Mouse (Mus musculus): ENCODE measurements at regions not wholly inside any gene's neighbourhood (a gene's known extent, or its start where the extent isn't known, plus 50 kb on each side); places are given as distances from the start of the nearest gene placed in this dataset.

GRCm38 (mm10) chr10:118781811-118782232 is 88.2 kb downstream of the Dyrk2 start:
- DNase-seq (ENCODE audit: low read depth, low spot score): no peak
- Histone ChIP-seq H3K27ac (ENCODE audit: insufficient read depth, low read depth, low read length, poor library complexity, severe bottlenecking) (no peak overlapping the region), H3K36me3 (ENCODE audit: control insufficient read depth, insufficient read depth, low read length, poor library complexity, severe bottlenecking) (no peaks in the 10 kb centered on the region), H3K4me1 (ENCODE audit: control insufficient read depth in 2 of 2, insufficient read depth in 2 of 2, low read length in 2 of 2, poor library complexity in 1 of 2) (no peaks in the 10 kb centered on the region), H3K4me3 (ENCODE audit: insufficient read depth in 1 of 2, low read depth in 1 of 2, low read length in 2 of 2, poor library complexity in 1 of 2, severe bottlenecking in 1 of 2) (no peak overlapping the region), H3K9me3 (ENCODE audit: control insufficient read depth, insufficient read depth, low read depth, low read length) (no peaks in the 10 kb centered on the region), H3K9ac (ENCODE audit: insufficient read depth, low read depth, low read length, poor library complexity, severe bottlenecking) (no peak overlapping the region)
- TF ChIP-seq CHD2 (IDR thresholded peaks at IDR 0.05; ENCODE audit: low read depth, low read length): no peak
- no peak for TF ChIP-seq HCFC1 (IDR thresholded peaks at IDR 0.05; ENCODE audit: borderline replicate concordance, insufficient read depth, low read length)
- TF ChIP-seq ZC3H11A (IDR thresholded peaks at IDR 0.05; ENCODE audit: borderline replicate concordance, low read depth, low read length): no peak
- no peak for TF ChIP-seq ZNF384 (IDR thresholded peaks at IDR 0.05; ENCODE audit: low read depth, low read length)
- TF ChIP-seq MAFK (IDR thresholded peaks at IDR 0.05; ENCODE audit: insufficient read depth, low read depth, low read length): no peak
- in situ Hi-C loops (cut with MboI; ENCODE audit: low sequenced_read_pairs in 2 of 2, unreplicated experiment in 2 of 2): no loop called here

GRCm38 (mm10) chr10:118782646-118783045 is 87.4 kb downstream of the Dyrk2 start:
- Histone ChIP-seq H3K9ac (ENCODE audit: insufficient read depth, low read depth, low read length, poor library complexity, severe bottlenecking) (no peak overlapping the region), H3K4me1 (ENCODE audit: control insufficient read depth in 2 of 2, insufficient read depth in 2 of 2, low read length in 2 of 2, poor library complexity in 1 of 2) (0 out of 4 replicates have a peak, but pooled peaks cover 0 to 3% of the 10 kb centered on the region in 2 experiments), H3K9me3 (ENCODE audit: control insufficient read depth, insufficient read depth, low read depth, low read length) (no peaks in the 10 kb centered on the region), H3K36me3 (ENCODE audit: control insufficient read depth, insufficient read depth, low read length, poor library complexity, severe bottlenecking) (no peaks in the 10 kb centered on the region), H3K4me3 (ENCODE audit: insufficient read depth in 1 of 2, low read depth in 1 of 2, low read length in 2 of 2, poor library complexity in 1 of 2, severe bottlenecking in 1 of 2) (no peak overlapping the region), H3K27ac (ENCODE audit: insufficient read depth, low read depth, low read length, poor library complexity, severe bottlenecking) (no peak overlapping the region)
- in situ Hi-C loops (cut with MboI; ENCODE audit: low sequenced_read_pairs in 2 of 2, unreplicated experiment in 2 of 2): no loop called here
- no peak for DNase-seq (ENCODE audit: low read depth, low spot score)
- TF ChIP-seq CHD2 (IDR thresholded peaks at IDR 0.05; ENCODE audit: low read depth, low read length) (no peak), ZNF384 (IDR thresholded peaks at IDR 0.05; ENCODE audit: low read depth, low read length) (no peak), HCFC1 (IDR thresholded peaks at IDR 0.05; ENCODE audit: borderline replicate concordance, insufficient read depth, low read length) (no peak), MAFK (IDR thresholded peaks at IDR 0.05; ENCODE audit: insufficient read depth, low read depth, low read length) (no peak), ZC3H11A (IDR thresholded peaks at IDR 0.05; ENCODE audit: borderline replicate concordance, low read depth, low read length) (no peak)

DNA sequence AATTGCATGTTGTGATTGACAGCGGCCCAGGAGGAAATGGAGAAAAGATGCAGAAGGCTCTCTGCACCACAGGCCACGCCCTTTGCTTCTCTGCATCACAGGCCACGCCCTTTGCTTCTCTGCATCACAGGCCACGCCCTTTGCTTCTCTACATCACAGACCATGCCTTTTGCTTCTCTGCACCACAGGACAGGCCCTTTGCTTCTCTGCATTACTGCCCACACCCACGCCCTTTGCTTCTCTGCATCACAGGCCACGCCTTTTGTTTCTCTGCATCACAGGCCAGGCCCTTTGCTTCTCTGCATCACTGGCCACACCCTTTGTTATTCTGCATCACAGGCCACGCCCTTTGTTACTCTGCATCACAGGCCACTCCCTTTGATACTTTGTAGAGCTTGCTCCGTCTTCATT is 82.7 kb downstream of the Dyrk2 start:
- Histone ChIP-seq H3K36me3 (ENCODE audit: control insufficient read depth, insufficient read depth, low read length, poor library complexity, severe bottlenecking) (no peaks in the 10 kb centered on the region), H3K4me3 (ENCODE audit: insufficient read depth in 1 of 2, low read depth in 1 of 2, low read length in 2 of 2, poor library complexity in 1 of 2, severe bottlenecking in 1 of 2) (no peak overlapping the region), H3K9me3 (ENCODE audit: control insufficient read depth, insufficient read depth, low read depth, low read length) (no peaks in the 10 kb centered on the region), H3K9ac (ENCODE audit: insufficient read depth, low read depth, low read length, poor library complexity, severe bottlenecking) (no peak overlapping the region), H3K4me1 (ENCODE audit: control insufficient read depth in 2 of 2, insufficient read depth in 2 of 2, low read length in 2 of 2, poor library complexity in 1 of 2) (0 out of 4 replicates have a peak, but pooled peaks cover 0 to 3% of the 10 kb centered on the region in 2 experiments), H3K27ac (ENCODE audit: insufficient read depth, low read depth, low read length, poor library complexity, severe bottlenecking) (no peak overlapping the region)
- in situ Hi-C loops (cut with MboI; ENCODE audit: low sequenced_read_pairs in 2 of 2, unreplicated experiment in 2 of 2): no loop called here
- no peak for DNase-seq (ENCODE audit: low read depth, low spot score)
- no peak for TF ChIP-seq ZC3H11A (IDR thresholded peaks at IDR 0.05; ENCODE audit: borderline replicate concordance, low read depth, low read length)
- TF ChIP-seq ZNF384 (IDR thresholded peaks at IDR 0.05; ENCODE audit: low read depth, low read length): no peak
- no peak for TF ChIP-seq MAFK (IDR thresholded peaks at IDR 0.05; ENCODE audit: insufficient read depth, low read depth, low read length)
- no peak for TF ChIP-seq HCFC1 (IDR thresholded peaks at IDR 0.05; ENCODE audit: borderline replicate concordance, insufficient read depth, low read length)
- TF ChIP-seq CHD2 (IDR thresholded peaks at IDR 0.05; ENCODE audit: low read depth, low read length): no peak

GRCm38 (mm10) chr10:118792352-118793100 is 77.5 kb downstream of the Dyrk2 start:
- no peak for DNase-seq (ENCODE audit: low read depth, low spot score)
- Histone ChIP-seq H3K9ac (ENCODE audit: insufficient read depth, low read depth, low read length, poor library complexity, severe bottlenecking) (no peak overlapping the region), H3K27ac (ENCODE audit: insufficient read depth, low read depth, low read length, poor library complexity, severe bottlenecking) (no peak overlapping the region), H3K36me3 (ENCODE audit: control insufficient read depth, insufficient read depth, low read length, poor library complexity, severe bottlenecking) (no peaks in the 10 kb centered on the region), H3K4me3 (ENCODE audit: insufficient read depth in 1 of 2, low read depth in 1 of 2, low read length in 2 of 2, poor library complexity in 1 of 2, severe bottlenecking in 1 of 2) (no peak overlapping the region), H3K4me1 (ENCODE audit: control insufficient read depth in 2 of 2, insufficient read depth in 2 of 2, low read length in 2 of 2, poor library complexity in 1 of 2) (0 out of 4 replicates have a peak, but pooled peaks cover 0 to 2% of the 10 kb centered on the region in 2 experiments), H3K9me3 (ENCODE audit: control insufficient read depth, insufficient read depth, low read depth, low read length) (no peaks in the 10 kb centered on the region)
- TF ChIP-seq MAFK (IDR thresholded peaks at IDR 0.05; ENCODE audit: insufficient read depth, low read depth, low read length): no peak
- TF ChIP-seq ZNF384 (IDR thresholded peaks at IDR 0.05; ENCODE audit: low read depth, low read length): no peak
- TF ChIP-seq HCFC1 (IDR thresholded peaks at IDR 0.05; ENCODE audit: borderline replicate concordance, insufficient read depth, low read length): no peak
- no peak for TF ChIP-seq CHD2 (IDR thresholded peaks at IDR 0.05; ENCODE audit: low read depth, low read length)
- no peak for TF ChIP-seq ZC3H11A (IDR thresholded peaks at IDR 0.05; ENCODE audit: borderline replicate concordance, low read depth, low read length)
- in situ Hi-C loops (cut with MboI; ENCODE audit: low sequenced_read_pairs in 2 of 2, unreplicated experiment in 2 of 2): no loop called here

Data from ES-E14 (cell line).